Mouse (Mus musculus): ENCODE results near the gene Gm21981. TPM values are rescaled to one million over a fixed set of nuclear protein-coding genes. Genes with fewer than 3 reads are reported as not detected.

Gene Gm21981
- polyA plus RNA-seq, 1 experiment from 2014 or later, result 1.4 TPM

GRCm38 (mm10) chr17:47706196-47706595 is 11.9 kb upstream of the Gm21981 start:
- no peaks in the 10 kb centered on the region for H3K27me3 ChIP-seq (replicated peaks; ENCODE audit: control insufficient read depth, insufficient read depth, low read length)
- no peak for ATAC-seq
- H3K36me3 ChIP-seq (ENCODE audit: control insufficient read depth, insufficient read depth, low read length), result peaks cover 15% of the 10 kb centered on the region; the same call in 1 of the 2 replicates
- no peak overlapping the region for H3K4me3 ChIP-seq (ENCODE audit: low read length)
- no peaks in the 10 kb centered on the region for H3K4me1 ChIP-seq (ENCODE audit: control insufficient read depth, insufficient read depth, low read depth, low read length)
- no peak overlapping the region for H3K4me2 ChIP-seq (ENCODE audit: low read length)
- no peak overlapping the region for H3K27ac ChIP-seq (ENCODE audit: low read depth, low read length)
- no peaks in the 10 kb centered on the region for H3K9me3 ChIP-seq (ENCODE audit: control insufficient read depth, low read length)
- no peak overlapping the region for H3K9ac ChIP-seq (ENCODE audit: low read depth, low read length)
- WGBS, result 65% methylated on average over 1 of the region's 1 CpGs

- no peak overlapping the region for H3K9ac ChIP-seq (ENCODE audit: low read depth, low read length)
- WGBS, result 84% methylated on average over 4 of the region's 4 CpGs
- no peaks in the 10 kb centered on the region for H3K27me3 ChIP-seq (replicated peaks; ENCODE audit: control insufficient read depth, insufficient read depth, low read length)
- H3K9me3 ChIP-seq (ENCODE audit: control insufficient read depth, low read length), result no peaks in the 10 kb centered on the region
- no peak for ATAC-seq
- no peak overlapping the region for H3K4me3 ChIP-seq (ENCODE audit: low read length)
- no peaks in the 10 kb centered on the region for H3K4me1 ChIP-seq (ENCODE audit: control insufficient read depth, insufficient read depth, low read depth, low read length)
- no peak overlapping the region for H3K4me2 ChIP-seq (ENCODE audit: low read length)
- no peak overlapping the region for H3K27ac ChIP-seq (ENCODE audit: low read depth, low read length)
- peaks cover 23% of the 10 kb centered on the region; the same call in 1 of the 2 replicates for H3K36me3 ChIP-seq (ENCODE audit: control insufficient read depth, insufficient read depth, low read length)
Observed at GRCm38 (mm10) chr17:47704692-47705091, 10.4 kb upstream of the Gm21981 start.

- ATAC-seq, result no peak
- no peaks in the 10 kb centered on the region for H3K27me3 ChIP-seq (replicated peaks; ENCODE audit: control insufficient read depth, insufficient read depth, low read length)
- no peak overlapping the region for H3K27ac ChIP-seq (ENCODE audit: low read depth, low read length)
- no peaks in the 10 kb centered on the region for H3K9me3 ChIP-seq (ENCODE audit: control insufficient read depth, low read length)
- no peak overlapping the region for H3K4me3 ChIP-seq (ENCODE audit: low read length)
- H3K9ac ChIP-seq (ENCODE audit: low read depth, low read length), result no peak overlapping the region
- 34% methylated on average over 20 of the region's 20 CpGs for WGBS
- H3K4me2 ChIP-seq (ENCODE audit: low read length), result no peak overlapping the region
- peaks cover 23% of the 10 kb centered on the region; the same call in 1 of the 2 replicates for H3K36me3 ChIP-seq (ENCODE audit: control insufficient read depth, insufficient read depth, low read length)
- no peaks in the 10 kb centered on the region for H3K4me1 ChIP-seq (ENCODE audit: control insufficient read depth, insufficient read depth, low read depth, low read length)
Observed at GRCm38 (mm10) chr17:47703556-47703955, 9.3 kb upstream of the Gm21981 start.

GRCm38 (mm10) chr17:47702548-47703345 is 8.5 kb upstream of the Gm21981 start:
- no peak for ATAC-seq
- no peaks in the 10 kb centered on the region for H3K27me3 ChIP-seq (replicated peaks; ENCODE audit: control insufficient read depth, insufficient read depth, low read length)
- H3K4me2 ChIP-seq (ENCODE audit: low read length), result no peak overlapping the region
- no peak overlapping the region for H3K4me3 ChIP-seq (ENCODE audit: low read length)
- H3K9ac ChIP-seq (ENCODE audit: low read depth, low read length), result no peak overlapping the region
- no peaks in the 10 kb centered on the region for H3K4me1 ChIP-seq (ENCODE audit: control insufficient read depth, insufficient read depth, low read depth, low read length)
- WGBS, result 47% methylated on average over 25 of the region's 28 CpGs
- H3K9me3 ChIP-seq (ENCODE audit: control insufficient read depth, low read length), result no peaks in the 10 kb centered on the region
- H3K36me3 ChIP-seq (ENCODE audit: control insufficient read depth, insufficient read depth, low read length), result peaks cover 23% of the 10 kb centered on the region; the same call in 1 of the 2 replicates
- H3K27ac ChIP-seq (ENCODE audit: low read depth, low read length), result no peak overlapping the region

- no peak overlapping the region for H3K9ac ChIP-seq (ENCODE audit: low read depth, low read length)
- H3K36me3 ChIP-seq (ENCODE audit: control insufficient read depth, insufficient read depth, low read length), result peaks cover 23% of the 10 kb centered on the region; the same call in 1 of the 2 replicates
- H3K9me3 ChIP-seq (ENCODE audit: control insufficient read depth, low read length), result no peaks in the 10 kb centered on the region
- no peaks in the 10 kb centered on the region for H3K27me3 ChIP-seq (replicated peaks; ENCODE audit: control insufficient read depth, insufficient read depth, low read length)
- 59% methylated on average over 9 of the region's 9 CpGs for WGBS
- H3K4me3 ChIP-seq (ENCODE audit: low read length), result no peak overlapping the region
- no peaks in the 10 kb centered on the region for H3K4me1 ChIP-seq (ENCODE audit: control insufficient read depth, insufficient read depth, low read depth, low read length)
- no peak overlapping the region for H3K4me2 ChIP-seq (ENCODE audit: low read length)
- peak overlapping the region; percentile 40; the same call in 1 of the 2 replicates for H3K27ac ChIP-seq (ENCODE audit: low read depth, low read length)
- peak; percentile 28; the same call in 1 of the 2 replicates for ATAC-seq
Observed at GRCm38 (mm10) chr17:47701793-47702192, 7.5 kb upstream of the Gm21981 start.

- H3K9ac ChIP-seq (ENCODE audit: low read depth, low read length), result no peak overlapping the region
- H3K36me3 ChIP-seq (ENCODE audit: control insufficient read depth, insufficient read depth, low read length), result peaks cover 23% of the 10 kb centered on the region; the same call in 1 of the 2 replicates
- no peaks in the 10 kb centered on the region for H3K27me3 ChIP-seq (replicated peaks; ENCODE audit: control insufficient read depth, insufficient read depth, low read length)
- no peak overlapping the region for H3K4me3 ChIP-seq (ENCODE audit: low read length)
- no peak overlapping the region for H3K27ac ChIP-seq (ENCODE audit: low read depth, low read length)
- no peaks in the 10 kb centered on the region for H3K9me3 ChIP-seq (ENCODE audit: control insufficient read depth, low read length)
- H3K4me1 ChIP-seq (ENCODE audit: control insufficient read depth, insufficient read depth, low read depth, low read length), result peaks cover 7% of the 10 kb centered on the region
- no peak for ATAC-seq
- H3K4me2 ChIP-seq (ENCODE audit: low read length), result no peak overlapping the region
- 80% methylated on average over 2 of the region's 2 CpGs for WGBS
Observed at GRCm38 (mm10) chr17:47699055-47699454, 4.8 kb upstream of the Gm21981 start.

- H3K4me2 ChIP-seq (ENCODE audit: low read length), result no peak overlapping the region
- 93% methylated on average over 10 of the region's 10 CpGs for WGBS
- ATAC-seq, result no peak
- no peaks in the 10 kb centered on the region for H3K27me3 ChIP-seq (replicated peaks; ENCODE audit: control insufficient read depth, insufficient read depth, low read length)
- H3K9me3 ChIP-seq (ENCODE audit: control insufficient read depth, low read length), result no peaks in the 10 kb centered on the region
- H3K4me1 ChIP-seq (ENCODE audit: control insufficient read depth, insufficient read depth, low read depth, low read length), result peaks cover 11% of the 10 kb centered on the region
- H3K36me3 ChIP-seq (ENCODE audit: control insufficient read depth, insufficient read depth, low read length), result peaks cover 20% of the 10 kb centered on the region; the same call in 1 of the 2 replicates
- no peak overlapping the region for H3K4me3 ChIP-seq (ENCODE audit: low read length)
- no peak overlapping the region for H3K27ac ChIP-seq (ENCODE audit: low read depth, low read length)
- H3K9ac ChIP-seq (ENCODE audit: low read depth, low read length), result no peak overlapping the region
Observed at GRCm38 (mm10) chr17:47698156-47698555, 3.9 kb upstream of the Gm21981 start.

- Histone ChIP-seq H3K9ac (ENCODE audit: low read depth, low read length) (peak overlapping the region; percentile 94), H3K4me3 (ENCODE audit: low read length) (peak overlapping the region; percentile 83), H3K36me3 (ENCODE audit: control insufficient read depth, insufficient read depth, low read length) (peaks cover 4% of the 10 kb centered on the region; the same call in 1 of the 2 replicates), H3K27me3 (replicated peaks; ENCODE audit: control insufficient read depth, insufficient read depth, low read length) (no peaks in the 10 kb centered on the region; the same call in 1 of the 2 replicates), H3K27ac (ENCODE audit: low read depth, low read length) (peak overlapping the region; percentile 88), H3K4me1 (ENCODE audit: control insufficient read depth, insufficient read depth, low read depth, low read length) (peaks cover 14% of the 10 kb centered on the region), H3K4me2 (ENCODE audit: low read length) (peak overlapping the region; percentile 91), H3K9me3 (ENCODE audit: control insufficient read depth, low read length) (no peaks in the 10 kb centered on the region)
- WGBS, result 2% methylated on average over 21 of the region's 23 CpGs
- no peak for ATAC-seq
Observed at GRCm38 (mm10) chr17:47695337-47695710, 1.1 kb upstream of the Gm21981 start.

- Histone ChIP-seq H3K36me3 (ENCODE audit: control insufficient read depth, insufficient read depth, low read length) (no peaks in the 10 kb centered on the region), H3K27ac (ENCODE audit: low read depth, low read length) (peak within 1 kb of the TSS; percentile 88), H3K4me2 (ENCODE audit: low read length) (peak within 1 kb of the TSS; percentile 91), H3K27me3 (replicated peaks; ENCODE audit: control insufficient read depth, insufficient read depth, low read length) (no peaks in the 10 kb centered on the region; the same call in 1 of the 2 replicates), H3K9me3 (ENCODE audit: control insufficient read depth, low read length) (no peaks in the 10 kb centered on the region), H3K4me1 (ENCODE audit: control insufficient read depth, insufficient read depth, low read depth, low read length) (peaks cover 18% of the 10 kb centered on the region), H3K9ac (ENCODE audit: low read depth, low read length) (peak within 1 kb of the TSS; percentile 94), H3K4me3 (ENCODE audit: low read length) (peak within 1 kb of the TSS; percentile 83)
- WGBS, result under 1% methylated on average over 55 of the region's 82 CpGs
- peak; percentile 95 for ATAC-seq
Observed at GRCm38 (mm10) chr17:47694503-47695336, 465 bp upstream of the Gm21981 start, which contains the start of gene Prickle4. Prickle4 (minus strand) TSS chr17:47694736.
